Mouse (Mus musculus): Measurements from ENCODE around the gene Tmem163. TPM values are rescaled to one million over a fixed set of nuclear protein-coding genes. Genes with fewer than 3 reads are reported as not detected.
A peak's percentile ranks its signal among the peaks of the same experiment; 100 is the strongest.

The Tmem163 gene
- polyA plus RNA-seq, 1 experiment from 2014 or later, result 50.5 TPM

GRCm38 (mm10) chr1:127619036-127619435 is 60.3 kb downstream of the Tmem163 start:
- no peak overlapping the region for H3K9ac ChIP-seq (ENCODE audit: low read depth, low read length)
- no peak overlapping the region for H3K4me3 ChIP-seq (ENCODE audit: low read length)
- no peaks in the 10 kb centered on the region for H3K36me3 ChIP-seq (ENCODE audit: control insufficient read depth, insufficient read depth, low read length)
- no peaks in the 10 kb centered on the region for H3K4me1 ChIP-seq (ENCODE audit: control insufficient read depth, insufficient read depth, low read depth, low read length)
- H3K27ac ChIP-seq (ENCODE audit: low read depth, low read length), result no peak overlapping the region
- H3K27me3 ChIP-seq (replicated peaks; ENCODE audit: control insufficient read depth, insufficient read depth, low read length), result no peaks in the 10 kb centered on the region
- no peak for ATAC-seq
- H3K4me2 ChIP-seq (ENCODE audit: low read length), result no peak overlapping the region
- no peaks in the 10 kb centered on the region; the same call in 1 of the 2 replicates for H3K9me3 ChIP-seq (ENCODE audit: control insufficient read depth, low read length)
- whole genome bisulfite sequencing, result 75% methylated on average over 6 of the region's 6 CpGs

GRCm38 (mm10) chr1:127610378-127610777 is 69.0 kb downstream of the Tmem163 start:
- 88% methylated on average over 3 of the region's 3 CpGs for WGBS
- ATAC-seq, result no peak

GRCm38 (mm10) chr1:127609814-127610213 is 69.5 kb downstream of the Tmem163 start:
- Histone ChIP-seq H3K4me2 (ENCODE audit: low read length) (no peak overlapping the region), H3K9me3 (ENCODE audit: control insufficient read depth, low read length) (no peaks in the 10 kb centered on the region), H3K27me3 (replicated peaks; ENCODE audit: control insufficient read depth, insufficient read depth, low read length) (no peaks in the 10 kb centered on the region), H3K9ac (ENCODE audit: low read depth, low read length) (no peak overlapping the region), H3K4me3 (ENCODE audit: low read length) (no peak overlapping the region), H3K4me1 (ENCODE audit: control insufficient read depth, insufficient read depth, low read depth, low read length) (no peaks in the 10 kb centered on the region), H3K36me3 (ENCODE audit: control insufficient read depth, insufficient read depth, low read length) (no peaks in the 10 kb centered on the region), H3K27ac (ENCODE audit: low read depth, low read length) (no peak overlapping the region)
- 93% methylated on average over 2 of the region's 2 CpGs for WGBS
- ATAC-seq, result no peak

More at GRCm38 (mm10) chr1:127610378-127610777, 69.0 kb downstream of the Tmem163 start:
- Histone ChIP-seq H3K27me3 (replicated peaks; ENCODE audit: control insufficient read depth, insufficient read depth, low read length) (no peaks in the 10 kb centered on the region), H3K9ac (ENCODE audit: low read depth, low read length) (no peak overlapping the region), H3K4me2 (ENCODE audit: low read length) (no peak overlapping the region), H3K36me3 (ENCODE audit: control insufficient read depth, insufficient read depth, low read length) (no peaks in the 10 kb centered on the region), H3K4me1 (ENCODE audit: control insufficient read depth, insufficient read depth, low read depth, low read length) (no peaks in the 10 kb centered on the region), H3K4me3 (ENCODE audit: low read length) (no peak overlapping the region), H3K27ac (ENCODE audit: low read depth, low read length) (no peak overlapping the region), H3K9me3 (ENCODE audit: control insufficient read depth, low read length) (no peaks in the 10 kb centered on the region)

GRCm38 (mm10) chr1:127608326-127608725 is 71.0 kb downstream of the Tmem163 start:
- H3K4me2 ChIP-seq (ENCODE audit: low read length), result no peak overlapping the region
- H3K9ac ChIP-seq (ENCODE audit: low read depth, low read length), result no peak overlapping the region

DNA sequence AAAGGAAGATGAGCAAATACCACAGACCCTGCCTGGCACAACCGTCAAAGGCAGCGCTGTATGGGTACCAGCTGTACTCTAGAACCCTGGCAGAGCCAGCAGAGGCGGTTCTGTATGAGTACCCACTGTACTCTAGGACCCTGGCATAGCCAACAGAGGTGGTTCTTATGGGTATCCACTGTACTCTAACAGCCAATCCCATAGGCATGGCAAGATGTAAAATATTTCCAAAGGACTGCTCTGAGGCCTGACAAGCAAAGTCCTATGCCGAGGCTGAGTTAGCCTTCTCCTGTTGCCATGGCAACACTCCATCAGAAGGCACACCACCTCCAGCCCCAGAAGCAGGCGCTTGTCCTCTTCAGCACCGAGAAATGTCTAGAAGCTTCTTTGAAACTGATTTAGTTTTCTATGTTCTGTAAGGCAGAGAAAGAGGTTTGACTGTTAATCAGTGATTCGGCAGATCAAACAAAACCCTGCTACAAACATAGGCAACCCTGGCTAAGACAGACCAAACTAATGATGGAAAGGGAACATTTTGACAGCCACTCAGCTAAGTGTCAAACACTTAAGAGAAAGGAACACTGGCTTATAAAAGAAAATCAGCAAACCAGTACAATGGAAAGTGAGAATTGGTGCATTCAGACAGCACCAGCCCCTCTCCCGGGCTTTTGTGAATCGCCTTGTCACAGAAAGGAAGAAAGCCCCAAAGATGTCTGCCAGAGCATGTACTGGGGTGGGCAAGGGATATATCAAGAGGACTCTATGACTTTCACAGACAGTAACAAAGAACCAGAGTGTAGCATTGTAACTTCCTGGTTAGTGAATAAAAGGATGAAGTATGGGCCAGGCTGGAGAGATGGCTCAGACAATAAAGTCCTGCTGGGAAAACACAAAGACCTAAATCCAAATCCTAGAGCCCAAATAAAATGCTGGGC is 75.4 kb downstream of the Tmem163 start:
- 41% methylated on average over 9 of the region's 9 CpGs for WGBS
- H3K4me2 ChIP-seq (ENCODE audit: low read length), result no peak overlapping the region
- peak; percentile 90 for ATAC-seq
- no peak overlapping the region for H3K9ac ChIP-seq (ENCODE audit: low read depth, low read length)
- H3K4me1 ChIP-seq (ENCODE audit: control insufficient read depth, insufficient read depth, low read depth, low read length), result peaks cover 8% of the 10 kb centered on the region; the same call in 1 of the 2 replicates
- H3K9me3 ChIP-seq (ENCODE audit: control insufficient read depth, low read length), result no peaks in the 10 kb centered on the region
- no peaks in the 10 kb centered on the region for H3K27me3 ChIP-seq (replicated peaks; ENCODE audit: control insufficient read depth, insufficient read depth, low read length)
- H3K27ac ChIP-seq (ENCODE audit: low read depth, low read length), result peak overlapping the region; percentile 30
- H3K36me3 ChIP-seq (ENCODE audit: control insufficient read depth, insufficient read depth, low read length), result no peaks in the 10 kb centered on the region
- H3K4me3 ChIP-seq (ENCODE audit: low read length), result no peak overlapping the region

More at GRCm38 (mm10) chr1:127608326-127608725, 71.0 kb downstream of the Tmem163 start:
- ATAC-seq, result no peak
- Histone ChIP-seq H3K27ac (ENCODE audit: low read depth, low read length) (no peak overlapping the region), H3K9me3 (ENCODE audit: control insufficient read depth, low read length) (no peaks in the 10 kb centered on the region), H3K27me3 (replicated peaks; ENCODE audit: control insufficient read depth, insufficient read depth, low read length) (no peaks in the 10 kb centered on the region), H3K4me1 (ENCODE audit: control insufficient read depth, insufficient read depth, low read depth, low read length) (peaks cover 8% of the 10 kb centered on the region; the same call in 1 of the 2 replicates), H3K4me3 (ENCODE audit: low read length) (no peak overlapping the region), H3K36me3 (ENCODE audit: control insufficient read depth, insufficient read depth, low read length) (no peaks in the 10 kb centered on the region)
- over 99% methylated on average over 3 of the region's 3 CpGs for WGBS

GRCm38 (mm10) chr1:127596143-127596542 is 83.2 kb downstream of the Tmem163 start:
- no peak overlapping the region for H3K27ac ChIP-seq (ENCODE audit: low read depth, low read length)
- WGBS, result 84% methylated on average over 4 of the region's 4 CpGs
- ATAC-seq, result no peak
- H3K4me1 ChIP-seq (ENCODE audit: control insufficient read depth, insufficient read depth, low read depth, low read length), result no peaks in the 10 kb centered on the region
- no peaks in the 10 kb centered on the region for H3K9me3 ChIP-seq (ENCODE audit: control insufficient read depth, low read length)
- H3K27me3 ChIP-seq (replicated peaks; ENCODE audit: control insufficient read depth, insufficient read depth, low read length), result no peaks in the 10 kb centered on the region
- no peak overlapping the region for H3K9ac ChIP-seq (ENCODE audit: low read depth, low read length)
- no peak overlapping the region for H3K4me2 ChIP-seq (ENCODE audit: low read length)
- no peaks in the 10 kb centered on the region for H3K36me3 ChIP-seq (ENCODE audit: control insufficient read depth, insufficient read depth, low read length)
- H3K4me3 ChIP-seq (ENCODE audit: low read length), result no peak overlapping the region

- H3K4me3 ChIP-seq (ENCODE audit: low read length), result no peak overlapping the region
- no peak overlapping the region for H3K9ac ChIP-seq (ENCODE audit: low read depth, low read length)
- no peak overlapping the region for H3K4me2 ChIP-seq (ENCODE audit: low read length)
- no peaks in the 10 kb centered on the region for H3K9me3 ChIP-seq (ENCODE audit: control insufficient read depth, low read length)
- WGBS, result 81% methylated on average over 1 of the region's 1 CpGs
- H3K4me1 ChIP-seq (ENCODE audit: control insufficient read depth, insufficient read depth, low read depth, low read length), result no peaks in the 10 kb centered on the region
- no peaks in the 10 kb centered on the region for H3K36me3 ChIP-seq (ENCODE audit: control insufficient read depth, insufficient read depth, low read length)
- no peaks in the 10 kb centered on the region for H3K27me3 ChIP-seq (replicated peaks; ENCODE audit: control insufficient read depth, insufficient read depth, low read length)
- H3K27ac ChIP-seq (ENCODE audit: low read depth, low read length), result no peak overlapping the region
- no peak for ATAC-seq
Observed at GRCm38 (mm10) chr1:127595735-127596134, 83.6 kb downstream of the Tmem163 start.

GRCm38 (mm10) chr1:127589542-127589941 is 89.8 kb downstream of the Tmem163 start:
- no peaks in the 10 kb centered on the region for H3K36me3 ChIP-seq (ENCODE audit: control insufficient read depth, insufficient read depth, low read length)
- H3K27me3 ChIP-seq (replicated peaks; ENCODE audit: control insufficient read depth, insufficient read depth, low read length), result no peaks in the 10 kb centered on the region
- no peak for ATAC-seq
- no peak overlapping the region for H3K9ac ChIP-seq (ENCODE audit: low read depth, low read length)
- no peak overlapping the region for H3K4me2 ChIP-seq (ENCODE audit: low read length)
- no peaks in the 10 kb centered on the region for H3K9me3 ChIP-seq (ENCODE audit: control insufficient read depth, low read length)
- H3K27ac ChIP-seq (ENCODE audit: low read depth, low read length), result no peak overlapping the region
- WGBS, result 78% methylated on average over 3 of the region's 3 CpGs
- H3K4me3 ChIP-seq (ENCODE audit: low read length), result no peak overlapping the region
- no peaks in the 10 kb centered on the region for H3K4me1 ChIP-seq (ENCODE audit: control insufficient read depth, insufficient read depth, low read depth, low read length)

DNA sequence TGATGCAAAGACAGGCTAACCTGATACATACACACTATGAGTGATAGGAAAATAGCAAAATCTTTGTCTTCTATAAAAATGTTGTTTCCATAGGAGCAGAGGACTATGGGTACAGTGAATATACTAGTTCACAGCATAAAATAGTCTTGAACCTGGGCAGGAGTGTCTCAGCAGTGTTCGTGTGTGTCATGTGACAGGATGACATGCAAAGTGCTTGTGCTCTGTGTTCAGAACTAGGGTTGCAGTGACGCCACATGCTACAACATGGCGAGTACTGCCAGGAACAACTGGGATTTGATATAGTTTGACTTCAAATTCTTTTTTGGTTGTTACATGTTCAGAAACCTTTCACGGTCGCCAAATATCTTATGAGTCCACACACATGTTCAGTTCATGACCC is 92.3 kb downstream of the Tmem163 start:
- no peaks in the 10 kb centered on the region for H3K27me3 ChIP-seq (replicated peaks; ENCODE audit: control insufficient read depth, insufficient read depth, low read length)
- ATAC-seq, result no peak
- 90% methylated on average over 5 of the region's 5 CpGs for WGBS

More for the DNA sequence above, 92.3 kb downstream of the Tmem163 start:
- Histone ChIP-seq H3K4me2 (ENCODE audit: low read length) (no peak overlapping the region), H3K4me1 (ENCODE audit: control insufficient read depth, insufficient read depth, low read depth, low read length) (no peaks in the 10 kb centered on the region), H3K9me3 (ENCODE audit: control insufficient read depth, low read length) (no peaks in the 10 kb centered on the region), H3K9ac (ENCODE audit: low read depth, low read length) (no peak overlapping the region), H3K27ac (ENCODE audit: low read depth, low read length) (no peak overlapping the region), H3K4me3 (ENCODE audit: low read length) (no peak overlapping the region), H3K36me3 (ENCODE audit: control insufficient read depth, insufficient read depth, low read length) (no peaks in the 10 kb centered on the region)
